Comparison of ENCODE assay signal across 22 mouse cellular contexts in genomic region chr2:91072092-91072491, GRCm38 (mm10). TPM values are rescaled to one million over a fixed set of nuclear protein-coding genes. Genes with fewer than 3 reads are reported as not detected.
DNase-seq lines count a peak whose midpoint lies in the region; ATAC-seq and TF ChIP-seq lines count a peak whose summit lies in the region.
"Had no signal": no experiment of that assay in that cellular context is flagged by ENCODE, and none has a peak within 500 bp of the region (broad histone marks: within the 10 kb centered on the region; RNA-seq: fewer than 3 reads in every experiment).

No protein-coding gene starts in this region.

- 35% methylated on average over 1 of the region's 1 CpGs for WGBS in kidney, embryonic 15.5 days
- WGBS in liver, adult 2 months = 9% methylated on average over 1 of the region's 1 CpGs
- 55% methylated on average over 1 of the region's 1 CpGs for WGBS in macrophage (ENCODE audit: missing documents)

- peaks cover 24% of the 10 kb centered on the region for H3K4me1 ChIP-seq in kidney, embryonic 15.5 days
- peaks cover 8% of the 10 kb centered on the region; the same call in 1 of the 2 replicates for H3K4me1 ChIP-seq in liver, adult 2 months (ENCODE audit: control insufficient read depth, insufficient read depth, low read length)
- H3K4me1 ChIP-seq in CH12.LX (ENCODE audit: control insufficient read depth in 1 of 2, insufficient read depth in 2 of 2) = peaks cover 20 to 35% of the 10 kb centered on the region in 2 experiments

- no peak for TF ChIP-seq RAD21 in CH12.LX (IDR thresholded peaks at IDR 0.05; ENCODE audit: low read depth, low read length)

- DNase-seq in kidney, adult 8-10 months = peak; percentile 50 to 63
- peak; percentile 68 for DNase-seq in liver, adult 2 months (ENCODE audit: extremely low read depth, low read depth, low spot score)
- DNase-seq in liver (no peak), CH12.LX (ENCODE audit: extremely low read depth) (no peak)
- DNase-seq in cerebellum, adult 11 months = no peak
- DNase-seq: adrenal gland, adult 8-10 months; adrenal gland, postnatal 36 days; cerebellum, adult 11-12 months; cerebellum, adult 9-10 months; cerebellum, postnatal 25 days; gastrocnemius, postnatal 10 days; heart, adult 18-20 months; heart, postnatal 10 days; heart, postnatal 4 days had no signal

- dilution Hi-C loops in CH12.LX (cut with MboI; ENCODE audit: extremely low pct_ligation_motif_present, extremely low pct_unique_long_range_greater_than_20kb, low sequenced_read_pairs) = no loop called here

- no peak for TF ChIP-seq EP300 in CH12.LX (IDR thresholded peaks at IDR 0.05; ENCODE audit: low read length)

- H3K4me3 ChIP-seq in kidney, embryonic 15.5 days (replicated peaks) = no peak overlapping the region
- H3K4me3 ChIP-seq in liver, adult 2 months (ENCODE audit: insufficient read depth, low read depth, low read length) = no peak overlapping the region
- H3K4me3 ChIP-seq in CH12.LX (replicated peaks in 1 of 3; ENCODE audit: low read depth in 2 of 3, low read length in 2 of 3, poor library complexity in 1 of 3) (no peak overlapping the region), macrophage (ENCODE audit: inconsistent target) (no peak overlapping the region)
- H3K4me3 ChIP-seq: embryonic facial prominence, embryonic 13.5 days; forebrain, embryonic 12.5 days; heart, embryonic 10.5 days; hindbrain, embryonic 12.5 days had no signal

- no peaks in the 10 kb centered on the region for H3K79me2 ChIP-seq in liver, adult 2 months (ENCODE audit: control insufficient read depth, insufficient read depth, low read length)
- H3K79me2 ChIP-seq in CH12.LX (replicated peaks; ENCODE audit: control insufficient read depth, extremely low read depth, insufficient read depth, poor library complexity, severe bottlenecking) = no peaks in the 10 kb centered on the region
- peaks cover 17% of the 10 kb centered on the region; the same call in 1 of the 2 replicates for H3K79me2 ChIP-seq in macrophage (ENCODE audit: inconsistent target)

- TF ChIP-seq CTCF in liver, adult 2 months (IDR thresholded peaks at IDR 0.05; ENCODE audit: low read depth, low read length) = no peak
- TF ChIP-seq CTCF in CH12.LX (conservative IDR thresholded peaks at IDR 0.05 in 1 of 2, IDR thresholded peaks at IDR 0.05 in 1 of 2; ENCODE audit: low read depth in 2 of 2, low read length in 2 of 2) = no peak

- no peak overlapping the region for H3K4me2 ChIP-seq in kidney, embryonic 15.5 days
- no peak overlapping the region for H3K4me2 ChIP-seq in CH12.LX (ENCODE audit: insufficient read depth, low read depth, poor library complexity, severe bottlenecking)
- H3K4me2 ChIP-seq: embryonic facial prominence, embryonic 13.5 days; forebrain, embryonic 12.5 days; hindbrain, embryonic 12.5 days had no signal

- H3K27me3 ChIP-seq in kidney, embryonic 15.5 days = no peaks in the 10 kb centered on the region
- no peaks in the 10 kb centered on the region for H3K27me3 ChIP-seq in liver, adult 2 months (ENCODE audit: control insufficient read depth, insufficient read depth, low read length)
- no peaks in the 10 kb centered on the region for H3K27me3 ChIP-seq in CH12.LX (replicated peaks)
- H3K27me3 ChIP-seq: embryonic facial prominence, embryonic 13.5 days; hindbrain, embryonic 12.5 days had no signal

- H3K36me3 ChIP-seq in kidney, embryonic 15.5 days = peaks cover 3% of the 10 kb centered on the region
- H3K36me3 ChIP-seq in liver, adult 2 months (ENCODE audit: control insufficient read depth, insufficient read depth, low read length) = no peaks in the 10 kb centered on the region
- H3K36me3 ChIP-seq in CH12.LX (replicated peaks in 1 of 2; ENCODE audit: control insufficient read depth in 1 of 2, insufficient read depth in 1 of 2, low read length in 1 of 2) = peaks cover 0 to 11% of the 10 kb centered on the region in 2 experiments
- no peaks in the 10 kb centered on the region for H3K36me3 ChIP-seq in macrophage (ENCODE audit: inconsistent target)
- H3K36me3 ChIP-seq: forebrain, embryonic 12.5 days; hindbrain, embryonic 12.5 days had no signal

- H3K9ac ChIP-seq in kidney, embryonic 15.5 days = no peak overlapping the region
- H3K9ac ChIP-seq in liver, adult 2 months (ENCODE audit: low read depth, low read length) = no peak overlapping the region
- no peak overlapping the region for H3K9ac ChIP-seq in CH12.LX (ENCODE audit: insufficient read depth, low read depth)
- H3K9ac ChIP-seq: embryonic facial prominence, embryonic 13.5 days; forebrain, embryonic 12.5 days; hindbrain, embryonic 12.5 days had no signal

- H3K27ac ChIP-seq in kidney, embryonic 15.5 days = no peak overlapping the region
- H3K27ac ChIP-seq in liver, adult 2 months (replicated peaks; ENCODE audit: insufficient read depth, low read depth, low read length) = no peak overlapping the region
- H3K27ac ChIP-seq in CH12.LX (ENCODE audit: insufficient read depth, low read depth) (no peak overlapping the region), macrophage (peak overlapping the region; percentile 86)
- H3K27ac ChIP-seq: embryonic facial prominence, embryonic 13.5 days; forebrain, embryonic 12.5 days; heart, embryonic 10.5 days; hindbrain, embryonic 12.5 days had no signal

- in situ Hi-C loops in CH12.LX (cut with MboI; ENCODE audit: low pct_ligation_motif_present, low pct_unique_long_range_greater_than_20kb, low sequenced_read_pairs) = no loop called here

- no peak for TF ChIP-seq POLR2A in liver, adult 2 months (IDR thresholded peaks at IDR 0.05; ENCODE audit: extremely low read depth, insufficient read depth, low read length)
- no peak for TF ChIP-seq POLR2A in CH12.LX (IDR thresholded peaks at IDR 0.05; ENCODE audit: low read depth, low read length)

- no peaks in the 10 kb centered on the region for H3K9me3 ChIP-seq in kidney, embryonic 15.5 days (replicated peaks)
- H3K9me3 ChIP-seq in CH12.LX (replicated peaks; ENCODE audit: low read length) = no peaks in the 10 kb centered on the region
- H3K9me3 ChIP-seq: embryonic facial prominence, embryonic 13.5 days; forebrain, embryonic 12.5 days; G1E; heart, embryonic 10.5 days; hindbrain, embryonic 12.5 days had no signal

- no peak for ATAC-seq in kidney, embryonic 15.5 days (replicated peaks; ENCODE audit: low FRiP score)
- ATAC-seq: forebrain, embryonic 16.5 days had no signal

RNA-seq across cellular contexts. Expression of gene Slc39a13, which starts 1.9 kb away (rescaled TPM):
- polyA plus RNA-seq in kidney, embryonic 15.5 days (2015; fragmentation: Nextera tagmentation; extraction: Ambion mirVana) = 41.2 and 48.5 TPM in 2 replicates
- total RNA-seq in liver, adult 2 months (2014; rRNA removed) = 4.3 and 6.8 TPM in 2 replicates
- polyA plus RNA-seq in liver, adult 2 months (2012; rRNA removed) = 13.1 and 17.5 TPM in 2 replicates
- total RNA-seq in CH12.LX (2012; rRNA removed) = 7.5 and 8.4 TPM in 2 replicates
- total RNA-seq in CH12.LX (2014; rRNA removed) = 3.5 and 4.3 TPM in 2 replicates
- 7.2 and 8.1 TPM in 2 replicates for polyA plus RNA-seq in CH12.LX (2012; ENCODE audit: insufficient read length, low read depth)
- 100 to 1,000 TPM in 15 of 26 experiments, 10 to 100 TPM in 11; 69.4 to 316 (median 143) TPM for total RNA-seq in macrophage (2018; cell fraction: chromatin; rRNA removed)
- 10 to 100 TPM; 14.7 to 47.5 (median 21.7) TPM for total RNA-seq in macrophage (2018; cell fraction: cytosol; rRNA removed)
- 100 to 1,000 TPM in 11 of 26 experiments, 10 to 100 TPM in 15; 53.4 to 149 (median 91.2) TPM for total RNA-seq in macrophage (2018; cell fraction: nucleus; rRNA removed)
- polyA plus RNA-seq in macrophage (2018) = 19.8 to 23.0 TPM (median 21.8 TPM) in 3 replicates

RNA-seq across cellular contexts. Expression of gene Spi1, which starts 10.1 kb away (rescaled TPM):
- 4.7 and 5.4 TPM in 2 replicates for polyA plus RNA-seq in kidney, embryonic 15.5 days (2015; fragmentation: Nextera tagmentation; extraction: Ambion mirVana)
- total RNA-seq in liver, adult 2 months (2014; rRNA removed) = 3.7 and 4.8 TPM in 2 replicates
- 9.5 and 16.5 TPM in 2 replicates for polyA plus RNA-seq in liver, adult 2 months (2012; rRNA removed)
- total RNA-seq in CH12.LX (2012; rRNA removed) (22.7 and 24.7 TPM in 2 replicates), CH12.LX (2014; rRNA removed) (29.7 and 42.6 TPM in 2 replicates)
- polyA plus RNA-seq in CH12.LX (2012; ENCODE audit: insufficient read length, low read depth) (35.2 and 45.7 TPM in 2 replicates), macrophage (2018) (298 to 440 TPM (median 373 TPM) in 3 replicates)
- total RNA-seq in macrophage (2018; cell fraction: chromatin; rRNA removed) = 100 to 1,000 TPM in 21 of 26 experiments, 10 to 100 TPM in 5; 72.3 to 238 (median 156) TPM
- total RNA-seq in macrophage (2018; cell fraction: cytosol; rRNA removed) = 100 to 1,000 TPM; 241 to 433 (median 325) TPM
- 100 to 1,000 TPM; 111 to 275 (median 166) TPM for total RNA-seq in macrophage (2018; cell fraction: nucleus; rRNA removed)

RNA-seq across cellular contexts. Expression of gene Psmc3, which starts 18.3 kb away (rescaled TPM):
- polyA plus RNA-seq in kidney, embryonic 15.5 days (2015; fragmentation: Nextera tagmentation; extraction: Ambion mirVana) = 307 and 315 TPM in 2 replicates
- 147 and 190 TPM in 2 replicates for total RNA-seq in liver, adult 2 months (2014; rRNA removed)
- polyA plus RNA-seq in liver, adult 2 months (2012; rRNA removed) = 69.4 and 71.4 TPM in 2 replicates
- total RNA-seq in CH12.LX (2012; rRNA removed) (214 and 283 TPM in 2 replicates), CH12.LX (2014; rRNA removed) (242 and 257 TPM in 2 replicates)
- polyA plus RNA-seq in CH12.LX (2012; ENCODE audit: insufficient read length, low read depth) (284 and 353 TPM in 2 replicates), macrophage (2018) (149 to 321 TPM (median 192 TPM) in 3 replicates)
- total RNA-seq in macrophage (2018; cell fraction: chromatin; rRNA removed) = 100 to 1,000 TPM in 7 of 26 experiments, 10 to 100 TPM in 19; 25.0 to 117 (median 78.2) TPM
- 100 to 1,000 TPM; 117 to 186 (median 143) TPM for total RNA-seq in macrophage (2018; cell fraction: cytosol; rRNA removed)
- 100 to 1,000 TPM in 6 of 26 experiments, 10 to 100 TPM in 20; 39.9 to 113 (median 78.9) TPM for total RNA-seq in macrophage (2018; cell fraction: nucleus; rRNA removed)

RNA-seq across cellular contexts. Expression of gene Rapsn, which starts 36.7 kb away (rescaled TPM):
- polyA plus RNA-seq in kidney, embryonic 15.5 days (2015; fragmentation: Nextera tagmentation; extraction: Ambion mirVana) = 2.7 and 3.4 TPM in 2 replicates
- total RNA-seq in liver, adult 2 months (2014; rRNA removed) = 0.07 TPM in 1 of 2 replicates, not detected in the other
- polyA plus RNA-seq in liver, adult 2 months (2012; rRNA removed) = 0.09 TPM in 1 of 2 replicates, not detected in the other
- total RNA-seq in CH12.LX (2012; rRNA removed) (0.08 TPM in 1 of 2 replicates, not detected in the other), CH12.LX (2014; rRNA removed) (0.15 TPM in 1 of 2 replicates, not detected in the other)
- polyA plus RNA-seq in CH12.LX (2012; ENCODE audit: insufficient read length, low read depth) (0.40 TPM in 1 of 2 replicates, not detected in the other), macrophage (2018) (6.3 to 39.6 TPM (median 12.2 TPM) in 3 replicates)
- total RNA-seq in macrophage (2018; cell fraction: chromatin; rRNA removed) = 1 to 10 TPM in 10 of 26 experiments, under 1 TPM in 1, not detected in 15; 0.55 to 5.4 (median 2.3) TPM
- 10 to 100 TPM; 11.2 to 39.7 (median 20.6) TPM for total RNA-seq in macrophage (2018; cell fraction: cytosol; rRNA removed)
- 10 to 100 TPM in 2 of 26 experiments, 1 to 10 TPM in 24; 1.0 to 11.2 (median 4.9) TPM for total RNA-seq in macrophage (2018; cell fraction: nucleus; rRNA removed)

RNA-seq across cellular contexts. Expression of gene Mybpc3, which starts 45.9 kb away (rescaled TPM):
- 0.10 and 0.13 TPM in 2 replicates for polyA plus RNA-seq in kidney, embryonic 15.5 days (2015; fragmentation: Nextera tagmentation; extraction: Ambion mirVana)
- total RNA-seq in liver, adult 2 months (2014; rRNA removed) = 0.07 TPM in 1 of 2 replicates, not detected in the other
- 0.01 and 0.04 TPM in 2 replicates for polyA plus RNA-seq in liver, adult 2 months (2012; rRNA removed)
- total RNA-seq in CH12.LX (2012; rRNA removed) = 0.04 TPM in 2 replicates
- total RNA-seq in CH12.LX (2014; rRNA removed) = 0.07 and 0.15 TPM in 2 replicates
- 0.27 TPM in 2 replicates for polyA plus RNA-seq in CH12.LX (2012; ENCODE audit: insufficient read length, low read depth)
- total RNA-seq in macrophage (2018; cell fraction: chromatin; rRNA removed) = 10 to 100 TPM in 7 of 26 experiments, 1 to 10 TPM in 19; 1.3 to 19.5 (median 6.7) TPM
- under 1 TPM; 0.04 to 0.37 (median 0.15) TPM for total RNA-seq in macrophage (2018; cell fraction: cytosol; rRNA removed)
- total RNA-seq in macrophage (2018; cell fraction: nucleus; rRNA removed) = 10 to 100 TPM in 1 of 26 experiments, 1 to 10 TPM in 23, under 1 TPM in 2; 0.69 to 13.1 (median 3.3) TPM
- polyA plus RNA-seq in macrophage (2018) = 0.09 to 0.11 TPM in 2 of 3 replicates, not detected in the other
- total RNA-seq: adrenal gland, postnatal 36 days; G1E had no signal
- polyA plus RNA-seq: forebrain, embryonic 16.5 days; G1E had no signal

Comparison
In these comparisons a context has a peak if more than half of its experiments do, and no peak if none do; other contexts are left out.
1. DNase-seq: peak in kidney, adult 8-10 months (2 of 2) and liver, adult 2 months (single experiment); none in liver (single experiment), CH12.LX (single experiment) and cerebellum, adult 11 months (single experiment).